In genomic region chr16:60685153-60685552, GRCm38 (mm10) we compare ENCODE assay signal across 17 mouse cellular contexts.
"Had no signal": no experiment of that assay in that cellular context is flagged by ENCODE, and none has a peak within 500 bp of the region (broad histone marks: within the 10 kb centered on the region; RNA-seq: fewer than 3 reads in every experiment).

No protein-coding gene starts in this region.

- H3K4me2 ChIP-seq: liver, embryonic 15.5 days; lung, embryonic 15.5 days; neural tube, embryonic 12.5 days; stomach, embryonic 15.5 days had no signal

- H3K9ac ChIP-seq: liver, embryonic 15.5 days; liver, postnatal 0 days; lung, embryonic 15.5 days; neural tube, embryonic 12.5 days; stomach, embryonic 15.5 days had no signal

- H3K9me3 ChIP-seq: liver, embryonic 15.5 days; lung, embryonic 15.5 days; megakaryocyte, embryonic 14.5 days; neural tube, embryonic 12.5 days; stomach, embryonic 15.5 days had no signal

- ATAC-seq: liver, postnatal 0 days; lung, postnatal 0 days; midbrain, embryonic 16.5 days had no signal

- H3K27ac ChIP-seq: liver, embryonic 15.5 days; lung, embryonic 15.5 days; macrophage; neural tube, embryonic 12.5 days; stomach, embryonic 15.5 days; stomach, postnatal 0 days had no signal

- H3K4me1 ChIP-seq: liver, embryonic 15.5 days; lung, embryonic 15.5 days; megakaryocyte, embryonic 14.5 days; neural tube, embryonic 12.5 days; stomach, embryonic 15.5 days had no signal

- H3K27me3 ChIP-seq: liver, embryonic 15.5 days; lung, embryonic 15.5 days; megakaryocyte, embryonic 14.5 days; neural tube, embryonic 12.5 days; stomach, embryonic 15.5 days had no signal

- H3K36me3 ChIP-seq: liver, embryonic 15.5 days; lung, embryonic 15.5 days; neural tube, embryonic 12.5 days; stomach, embryonic 15.5 days had no signal

- DNase-seq: liver, postnatal 0 days; lung, adult 2 months; lung, postnatal 14 days; lung, postnatal 36 days; right cerebral cortex, postnatal 14 days; thymus, adult 2 months; thymus, postnatal 25 days; thymus, postnatal 4 days had no signal

- H3K4me3 ChIP-seq: liver, embryonic 15.5 days; lung, embryonic 15.5 days; megakaryocyte, embryonic 14.5 days; neural tube, embryonic 12.5 days; stomach, embryonic 15.5 days had no signal
